Mouse (Mus musculus): ENCODE measurements around the gene Glrx3. TPM values are rescaled to one million over a fixed set of nuclear protein-coding genes. Genes with fewer than 3 reads are reported as not detected.

Gene Glrx3
- polyA plus RNA-seq, 1 experiment from 2014 or later, result 302 TPM

GRCm38 (mm10) chr7:137488391-137488790 is 51.0 kb downstream of the Glrx3 start:
- no peaks in the 10 kb centered on the region for H3K4me1 ChIP-seq (ENCODE audit: control insufficient read depth, insufficient read depth, low read length)
- no peaks in the 10 kb centered on the region for H3K9me3 ChIP-seq (ENCODE audit: control insufficient read depth, low read length)
- WGBS, result 71% methylated on average over 5 of the region's 5 CpGs
- ATAC-seq (ENCODE audit: low FRiP score, low TSS enrichment) (no peak), DNase-seq (no peak)
- no peak overlapping the region for H3K9ac ChIP-seq (replicated peaks; ENCODE audit: low read length)
- H3K4me3 ChIP-seq (replicated peaks; ENCODE audit: low read depth, low read length), result no peak overlapping the region
- H3K27ac ChIP-seq (replicated peaks; ENCODE audit: low read depth, low read length), result no peak overlapping the region
- no peaks in the 10 kb centered on the region for H3K27me3 ChIP-seq (ENCODE audit: control insufficient read depth, insufficient read depth, low read length)
- H3K36me3 ChIP-seq (ENCODE audit: control insufficient read depth, insufficient read depth, low read length), result no peaks in the 10 kb centered on the region
- no peak overlapping the region for H3K4me2 ChIP-seq (ENCODE audit: low read length)

GRCm38 (mm10) chr7:137490711-137491110 is 53.3 kb downstream of the Glrx3 start:
- Histone ChIP-seq H3K27me3 (ENCODE audit: control insufficient read depth, insufficient read depth, low read length) (no peaks in the 10 kb centered on the region), H3K9ac (replicated peaks; ENCODE audit: low read length) (no peak overlapping the region), H3K9me3 (ENCODE audit: control insufficient read depth, low read length) (no peaks in the 10 kb centered on the region), H3K27ac (replicated peaks; ENCODE audit: low read depth, low read length) (no peak overlapping the region), H3K36me3 (ENCODE audit: control insufficient read depth, insufficient read depth, low read length) (no peaks in the 10 kb centered on the region), H3K4me3 (replicated peaks; ENCODE audit: low read depth, low read length) (no peak overlapping the region), H3K4me1 (ENCODE audit: control insufficient read depth, insufficient read depth, low read length) (no peaks in the 10 kb centered on the region), H3K4me2 (ENCODE audit: low read length) (no peak overlapping the region)
- DNase-seq (no peak), ATAC-seq (ENCODE audit: low FRiP score, low TSS enrichment) (no peak)
- 84% methylated on average over 4 of the region's 4 CpGs for WGBS

- WGBS, result 91% methylated on average over 8 of the region's 8 CpGs
- no peaks in the 10 kb centered on the region for H3K36me3 ChIP-seq (ENCODE audit: control insufficient read depth, insufficient read depth, low read length)
Observed at GRCm38 (mm10) chr7:137492307-137492973, 55.0 kb downstream of the Glrx3 start.

GRCm38 (mm10) chr7:137498736-137499135 is 61.3 kb downstream of the Glrx3 start:
- Histone ChIP-seq H3K9ac (replicated peaks; ENCODE audit: low read length) (no peak overlapping the region), H3K9me3 (ENCODE audit: control insufficient read depth, low read length) (no peaks in the 10 kb centered on the region), H3K4me3 (replicated peaks; ENCODE audit: low read depth, low read length) (no peak overlapping the region), H3K4me2 (ENCODE audit: low read length) (no peak overlapping the region), H3K27me3 (ENCODE audit: control insufficient read depth, insufficient read depth, low read length) (no peaks in the 10 kb centered on the region), H3K36me3 (ENCODE audit: control insufficient read depth, insufficient read depth, low read length) (no peaks in the 10 kb centered on the region), H3K4me1 (ENCODE audit: control insufficient read depth, insufficient read depth, low read length) (no peaks in the 10 kb centered on the region), H3K27ac (replicated peaks; ENCODE audit: low read depth, low read length) (no peak overlapping the region)
- no peak for ATAC-seq (ENCODE audit: low FRiP score, low TSS enrichment)
- no peak for DNase-seq
- 88% methylated on average over 4 of the region's 4 CpGs for whole genome bisulfite sequencing

More at GRCm38 (mm10) chr7:137492307-137492973, 55.0 kb downstream of the Glrx3 start:
- no peaks in the 10 kb centered on the region for H3K4me1 ChIP-seq (ENCODE audit: control insufficient read depth, insufficient read depth, low read length)
- no peak overlapping the region for H3K4me3 ChIP-seq (replicated peaks; ENCODE audit: low read depth, low read length)
- no peak for DNase-seq
- H3K27me3 ChIP-seq (ENCODE audit: control insufficient read depth, insufficient read depth, low read length), result no peaks in the 10 kb centered on the region
- no peak for ATAC-seq (ENCODE audit: low FRiP score, low TSS enrichment)
- H3K9me3 ChIP-seq (ENCODE audit: control insufficient read depth, low read length), result no peaks in the 10 kb centered on the region
- no peak overlapping the region for H3K27ac ChIP-seq (replicated peaks; ENCODE audit: low read depth, low read length)
- H3K4me2 ChIP-seq (ENCODE audit: low read length), result no peak overlapping the region
- H3K9ac ChIP-seq (replicated peaks; ENCODE audit: low read length), result no peak overlapping the region

DNA sequence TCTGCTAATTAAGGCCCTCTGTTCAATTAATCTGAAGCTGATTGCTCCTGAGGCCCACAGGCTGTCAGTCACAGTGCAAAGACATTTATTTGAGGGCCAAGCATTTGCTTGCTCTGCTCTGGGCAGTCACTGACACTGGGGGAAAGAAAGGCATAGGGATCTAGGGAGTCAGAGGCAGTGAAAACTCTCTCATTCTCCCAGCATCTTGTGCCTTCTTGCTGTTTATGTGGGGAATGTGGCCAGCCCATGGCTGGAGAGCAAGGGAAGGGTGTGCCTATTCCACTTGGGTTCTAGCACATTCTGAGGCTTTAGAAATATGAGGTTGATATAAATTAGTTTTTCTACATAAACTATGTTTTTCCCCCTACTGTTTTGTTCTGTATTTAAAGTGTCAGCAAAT is 80.2 kb downstream of the Glrx3 start:
- Histone ChIP-seq H3K9ac (replicated peaks; ENCODE audit: low read length) (no peak overlapping the region), H3K4me3 (replicated peaks; ENCODE audit: low read depth, low read length) (no peak overlapping the region), H3K4me2 (ENCODE audit: low read length) (no peak overlapping the region), H3K27ac (replicated peaks; ENCODE audit: low read depth, low read length) (no peak overlapping the region), H3K9me3 (ENCODE audit: control insufficient read depth, low read length) (no peaks in the 10 kb centered on the region), H3K27me3 (ENCODE audit: control insufficient read depth, insufficient read depth, low read length) (no peaks in the 10 kb centered on the region), H3K36me3 (ENCODE audit: control insufficient read depth, insufficient read depth, low read length) (no peaks in the 10 kb centered on the region), H3K4me1 (ENCODE audit: control insufficient read depth, insufficient read depth, low read length) (no peaks in the 10 kb centered on the region)
- ATAC-seq (ENCODE audit: low FRiP score, low TSS enrichment) (no peak), DNase-seq (no peak)

GRCm38 (mm10) chr7:137518028-137518576 is 80.7 kb downstream of the Glrx3 start:
- H3K36me3 ChIP-seq (ENCODE audit: control insufficient read depth, insufficient read depth, low read length), result no peaks in the 10 kb centered on the region
- ATAC-seq (ENCODE audit: low FRiP score, low TSS enrichment), result no peak
- DNase-seq, result no peak
- no peaks in the 10 kb centered on the region for H3K27me3 ChIP-seq (ENCODE audit: control insufficient read depth, insufficient read depth, low read length)
- 69% methylated on average over 5 of the region's 5 CpGs for WGBS
- no peak overlapping the region for H3K27ac ChIP-seq (replicated peaks; ENCODE audit: low read depth, low read length)
- H3K4me2 ChIP-seq (ENCODE audit: low read length), result no peak overlapping the region
- H3K9ac ChIP-seq (replicated peaks; ENCODE audit: low read length), result no peak overlapping the region
- H3K4me3 ChIP-seq (replicated peaks; ENCODE audit: low read depth, low read length), result no peak overlapping the region
- no peaks in the 10 kb centered on the region for H3K9me3 ChIP-seq (ENCODE audit: control insufficient read depth, low read length)
- H3K4me1 ChIP-seq (ENCODE audit: control insufficient read depth, insufficient read depth, low read length), result no peaks in the 10 kb centered on the region

Other genes starting within 250 kb of the Glrx3 start
- gene Ebf3, start 123.2 kb upstream of the Glrx3 start, polyA plus RNA-seq (2014; fragmentation: Nextera tagmentation; extraction: Ambion mirVana), result 34.0 and 43.4 TPM in 2 replicates
- 11.1 and 11.5 TPM in 2 replicates for gene 9430038I01Rik, start 26.9 kb upstream of the Glrx3 start, polyA plus RNA-seq (2014; fragmentation: Nextera tagmentation; extraction: Ambion mirVana)